Mouse (Mus musculus) adrenal gland, postnatal 0 days (tissue): ENCODE data around the gene Tlx1. TPM values are rescaled to one million over a fixed set of nuclear protein-coding genes. Genes with fewer than 3 reads are reported as not detected.

Source experiments
- polyA plus RNA-seq: library from polyadenylated mRNA; unstranded; fragments of >200 nt; fragmentation: Nextera tagmentation; extraction: Ambion mirVana; gene quantifications from 2 replicates; pipeline ENCODE4 v1.2.1, GENCODE M21; 2015

The Tlx1 gene
- 0.19 TPM in 1 of 2 replicates, not detected in the other for polyA plus RNA-seq

GRCm38 (mm10) chr19:45150490-45151181 lies at the start of gene Tlx1:
Tlx1 (plus strand) TSS chr19:45150680.

Other genes with a start within 250 kb of the Tlx1 start
- gene Slf2, start 219.5 kb upstream of the Tlx1 start, polyA plus RNA-seq: 12.6 and 20.1 TPM in 2 replicates
- 1.9 and 2.2 TPM in 2 replicates for gene Sema4g, start 161.6 kb upstream of the Tlx1 start, polyA plus RNA-seq
- 10.5 and 26.5 TPM in 2 replicates for gene Twnk, start 145.0 kb upstream of the Tlx1 start, polyA plus RNA-seq
- 65.9 and 90.5 TPM in 2 replicates for gene Mrpl43, start 144.2 kb upstream of the Tlx1 start, polyA plus RNA-seq
- 63.4 and 82.6 TPM in 2 replicates for gene Lzts2, start 136.3 kb upstream of the Tlx1 start, polyA plus RNA-seq
- 0.35 and 0.46 TPM in 2 replicates for gene Pdzd7, start 105.0 kb upstream of the Tlx1 start, polyA plus RNA-seq
- gene Sfxn3, start 103.2 kb upstream of the Tlx1 start, polyA plus RNA-seq: 35.0 and 40.0 TPM in 2 replicates
- gene Kazald1, start 75.4 kb upstream of the Tlx1 start, polyA plus RNA-seq: 7.5 and 12.7 TPM in 2 replicates
- gene Lbx1, start 85.1 kb downstream of the Tlx1 start, polyA plus RNA-seq: 0.06 and 0.19 TPM in 2 replicates
- 23.7 and 36.0 TPM in 2 replicates for gene Btrc, start 213.1 kb downstream of the Tlx1 start, polyA plus RNA-seq